Mouse (Mus musculus): Measurements from ENCODE around the gene Sgpl1. TPM values are rescaled to one million over a fixed set of nuclear protein-coding genes. Genes with fewer than 3 reads are reported as not detected.
A peak's percentile ranks its signal among the peaks of the same experiment; 100 is the strongest.

The Sgpl1 gene
- polyA plus RNA-seq, 1 experiment from 2014 or later: 89.3 TPM

DNA sequence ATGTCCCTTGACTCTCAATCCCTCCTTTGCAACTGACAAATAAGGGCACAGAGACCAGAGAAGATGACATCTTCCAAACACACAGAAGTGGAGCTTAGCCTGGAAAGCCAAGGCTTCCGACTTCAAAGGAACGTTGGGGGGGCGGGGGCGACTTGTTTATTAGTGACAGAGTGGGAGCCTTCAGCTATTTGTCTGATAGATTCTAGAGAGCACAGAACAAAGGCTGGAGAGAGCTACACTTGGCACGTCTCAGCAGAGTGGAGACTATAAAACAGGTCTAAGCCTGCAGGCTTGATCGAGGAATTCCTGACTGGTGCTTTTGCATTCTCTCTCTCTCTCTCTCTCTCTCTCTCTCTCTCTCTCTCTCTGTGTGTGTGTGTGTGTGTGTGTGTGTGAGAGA lies 3.1 kb upstream of the Sgpl1 start:
- peaks cover 9% of the 10 kb centered on the region for H3K4me1 ChIP-seq
- no peaks in the 10 kb centered on the region for H3K27me3 ChIP-seq
- no peaks in the 10 kb centered on the region for H3K36me3 ChIP-seq
- no peaks in the 10 kb centered on the region for H3K9me3 ChIP-seq
- H3K4me3 ChIP-seq: no peak overlapping the region
- H3K9ac ChIP-seq: no peak overlapping the region
- H3K27ac ChIP-seq: no peak overlapping the region
- 8% methylated on average over 6 of the region's 6 CpGs for WGBS
- no peak overlapping the region for H3K4me2 ChIP-seq (replicated peaks)
- no peak for ATAC-seq (ENCODE audit: low FRiP score, low read depth)

DNA sequence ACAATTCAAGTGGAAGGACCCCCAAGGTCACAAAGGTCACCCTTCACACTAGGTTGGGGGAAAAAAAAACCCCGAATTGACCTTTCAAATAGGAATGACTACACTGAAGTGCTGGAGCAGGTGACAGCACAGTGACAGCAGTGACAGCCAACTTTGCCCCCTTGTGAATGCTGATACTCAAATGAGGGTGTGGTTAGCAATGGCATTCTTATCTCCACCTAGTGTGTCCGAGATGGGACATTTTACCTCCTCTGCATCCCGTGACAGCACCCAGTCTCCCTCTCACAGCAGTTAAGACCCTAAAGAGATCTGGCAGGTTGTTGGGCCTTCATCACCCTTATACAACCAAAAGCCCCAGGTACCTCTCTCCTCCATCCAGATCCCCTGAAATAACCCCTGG lies 2.0 kb upstream of the Sgpl1 start:
- Histone ChIP-seq H3K36me3 (no peaks in the 10 kb centered on the region), H3K27ac (no peak overlapping the region), H3K9ac (no peak overlapping the region), H3K27me3 (no peaks in the 10 kb centered on the region), H3K4me3 (no peak overlapping the region), H3K9me3 (no peaks in the 10 kb centered on the region), H3K4me1 (peaks cover 15% of the 10 kb centered on the region), H3K4me2 (replicated peaks) (no peak overlapping the region)
- no peak for ATAC-seq (ENCODE audit: low FRiP score, low read depth)
- WGBS: 76% methylated on average over 3 of the region's 3 CpGs

DNA sequence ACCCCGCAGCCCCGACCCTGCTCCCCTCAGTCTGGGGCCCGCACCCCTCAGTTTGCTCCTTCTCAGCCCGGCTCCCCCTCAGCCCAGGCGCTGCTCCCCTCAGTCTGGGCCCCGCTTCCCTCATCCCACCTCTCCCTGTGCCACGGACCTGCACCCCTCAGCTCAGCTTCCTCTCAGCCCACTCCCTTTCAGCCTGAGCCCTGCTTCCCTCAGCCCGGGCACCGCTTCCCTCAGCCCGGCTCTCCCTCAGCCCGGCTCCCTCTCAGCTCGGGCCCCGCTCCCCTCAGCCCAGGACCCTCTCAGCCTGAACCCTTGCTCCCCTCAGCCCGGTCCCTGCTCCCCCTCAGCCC lies 721 bp downstream of the Sgpl1 start:
- WGBS: under 1% methylated on average over 14 of the region's 14 CpGs
- no peaks in the 10 kb centered on the region for H3K9me3 ChIP-seq
- peaks cover 15% of the 10 kb centered on the region for H3K4me1 ChIP-seq
- peak overlapping the region; percentile 95 for H3K9ac ChIP-seq
- no peaks in the 10 kb centered on the region for H3K27me3 ChIP-seq
- H3K36me3 ChIP-seq: 0 out of 2 replicates have a peak, but pooled peaks cover 3% of the 10 kb centered on the region
- peak; percentile 57 for ATAC-seq (ENCODE audit: low FRiP score, low read depth)
- peak overlapping the region; percentile 89 for H3K4me2 ChIP-seq (replicated peaks)
- H3K27ac ChIP-seq: peak overlapping the region; percentile 98
- peak overlapping the region; percentile 91 for H3K4me3 ChIP-seq

DNA sequence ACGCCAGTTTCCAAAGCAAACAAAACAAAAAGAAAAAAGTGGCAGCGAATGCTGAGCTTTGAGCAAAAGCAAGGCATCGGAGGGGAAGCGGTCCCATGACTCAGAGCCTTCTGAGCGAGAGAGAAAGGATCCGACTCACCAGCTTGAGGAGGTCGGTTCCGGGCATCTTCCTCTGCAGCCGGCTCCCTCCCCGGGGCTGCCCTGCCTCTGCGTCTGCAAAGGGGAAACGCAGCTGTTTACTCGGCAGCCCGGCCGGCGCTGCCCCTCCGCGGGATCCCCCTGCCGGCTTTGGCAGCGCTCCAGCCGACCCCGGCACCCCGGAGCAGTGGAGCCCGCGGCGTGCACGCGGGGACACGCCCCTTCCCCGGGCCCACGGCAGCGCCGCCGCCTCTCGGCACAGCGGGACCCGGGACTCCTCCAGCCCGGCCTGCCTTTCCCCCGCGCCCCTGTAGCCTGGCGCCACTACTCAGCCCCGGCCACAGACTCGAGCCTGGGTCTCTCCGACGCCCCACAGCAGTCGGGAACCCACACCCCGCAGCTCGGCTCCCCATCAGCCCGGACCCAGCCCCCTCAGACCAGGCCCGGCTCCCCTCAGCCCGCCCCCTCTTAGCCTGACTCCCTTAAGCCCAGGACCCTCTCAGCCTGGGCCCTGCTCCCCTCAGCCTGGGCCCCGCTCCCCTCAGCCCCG lies 1.2 kb downstream of the Sgpl1 start:
- 1% methylated on average over 51 of the region's 53 CpGs for WGBS
- Histone ChIP-seq H3K4me1 (peaks cover 15% of the 10 kb centered on the region), H3K27me3 (no peaks in the 10 kb centered on the region), H3K9me3 (no peaks in the 10 kb centered on the region), H3K9ac (peak overlapping the region; percentile 95), H3K4me2 (replicated peaks) (peak overlapping the region; percentile 89), H3K4me3 (peak overlapping the region; percentile 91), H3K27ac (peak overlapping the region; percentile 98), H3K36me3 (0 out of 2 replicates have a peak, but pooled peaks cover 3% of the 10 kb centered on the region)
- peak; percentile 52 for ATAC-seq (ENCODE audit: low FRiP score, low read depth)

DNA sequence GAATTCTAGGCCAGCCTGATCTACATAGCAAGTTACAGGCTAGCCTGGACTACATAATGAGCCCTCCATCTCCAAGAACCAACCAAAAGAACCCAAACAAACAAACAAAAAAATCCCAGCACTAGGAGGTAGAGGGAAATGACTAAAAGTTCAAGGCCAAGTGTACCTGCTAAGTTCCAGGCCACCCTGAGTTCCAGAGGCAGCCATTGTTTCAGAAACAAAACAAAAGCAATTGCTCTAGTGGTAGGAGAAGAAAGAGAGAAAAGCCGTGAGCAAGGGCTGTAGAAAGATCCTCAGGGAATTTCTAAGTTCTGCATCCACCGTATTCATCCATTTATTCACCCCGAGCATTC lies 1.8 kb downstream of the Sgpl1 start:
- Histone ChIP-seq H3K9me3 (no peaks in the 10 kb centered on the region), H3K4me3 (peak overlapping the region; percentile 91), H3K27ac (peak overlapping the region; percentile 98), H3K4me2 (replicated peaks) (peak overlapping the region; percentile 89), H3K27me3 (no peaks in the 10 kb centered on the region), H3K4me1 (peaks cover 12% of the 10 kb centered on the region), H3K36me3 (0 out of 2 replicates have a peak, but pooled peaks cover 3% of the 10 kb centered on the region), H3K9ac (peak overlapping the region; percentile 95)
- 0% methylated on average over 3 of the region's 3 CpGs for WGBS
- no peak for ATAC-seq (ENCODE audit: low FRiP score, low read depth)

DNA sequence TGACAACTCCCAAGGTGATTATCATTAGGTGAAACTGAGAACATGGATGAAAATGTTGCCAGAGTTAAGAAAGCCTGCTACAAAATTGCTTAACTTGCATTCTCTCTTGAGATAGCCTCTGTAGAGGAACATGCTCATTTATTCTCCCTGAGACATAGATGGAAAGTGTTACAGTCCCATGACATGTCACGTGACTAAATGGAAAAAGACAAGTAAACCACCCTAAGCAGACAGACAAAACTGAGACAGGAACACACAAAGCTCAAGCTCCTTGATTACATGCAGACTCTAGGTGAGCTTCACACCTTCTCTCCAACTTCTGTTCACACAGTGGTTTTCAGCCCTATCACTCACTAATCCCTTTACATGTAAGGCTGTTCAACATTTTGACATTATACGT lies 4.2 kb downstream of the Sgpl1 start:
- ATAC-seq (ENCODE audit: low FRiP score, low read depth): no peak
- 91% methylated on average over 2 of the region's 2 CpGs for WGBS

DNA sequence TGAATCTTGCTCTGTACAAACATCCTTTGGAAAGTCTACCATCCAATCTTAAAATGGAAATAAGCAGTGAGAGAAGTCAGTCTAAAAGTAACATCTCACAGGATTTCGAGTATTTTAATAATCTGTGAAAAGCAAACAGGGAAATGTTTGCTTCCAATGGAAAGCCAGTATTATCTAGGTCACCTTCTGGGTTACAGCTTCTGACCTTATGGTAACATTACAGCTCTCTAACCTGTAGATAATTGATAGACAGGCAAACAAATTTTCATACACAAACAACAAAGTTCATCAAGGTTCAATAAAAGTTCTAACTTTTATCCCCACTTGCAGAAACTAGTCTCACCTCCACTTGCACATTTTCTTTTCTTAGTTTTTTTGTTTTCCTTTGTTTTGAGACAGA lies 9.9 kb downstream of the Sgpl1 start:
- H3K27me3 ChIP-seq: no peaks in the 10 kb centered on the region
- H3K4me3 ChIP-seq: no peak overlapping the region
- no peak overlapping the region for H3K4me2 ChIP-seq (replicated peaks)
- no peak overlapping the region for H3K27ac ChIP-seq
- peaks cover 24% of the 10 kb centered on the region for H3K36me3 ChIP-seq
- no peaks in the 10 kb centered on the region for H3K4me1 ChIP-seq
- 79% methylated on average over 1 of the region's 1 CpGs for WGBS
- no peak overlapping the region for H3K9ac ChIP-seq
- no peak for ATAC-seq (ENCODE audit: low FRiP score, low read depth)
- H3K9me3 ChIP-seq: no peaks in the 10 kb centered on the region

More for the DNA sequence above, 4.2 kb downstream of the Sgpl1 start:
- no peak overlapping the region for H3K4me3 ChIP-seq
- no peak overlapping the region for H3K4me2 ChIP-seq (replicated peaks)
- H3K4me1 ChIP-seq: peaks cover 9% of the 10 kb centered on the region
- H3K36me3 ChIP-seq: peaks cover 12% of the 10 kb centered on the region
- no peaks in the 10 kb centered on the region for H3K9me3 ChIP-seq
- H3K27me3 ChIP-seq: no peaks in the 10 kb centered on the region
- H3K9ac ChIP-seq: no peak overlapping the region
- H3K27ac ChIP-seq: no peak overlapping the region

DNA sequence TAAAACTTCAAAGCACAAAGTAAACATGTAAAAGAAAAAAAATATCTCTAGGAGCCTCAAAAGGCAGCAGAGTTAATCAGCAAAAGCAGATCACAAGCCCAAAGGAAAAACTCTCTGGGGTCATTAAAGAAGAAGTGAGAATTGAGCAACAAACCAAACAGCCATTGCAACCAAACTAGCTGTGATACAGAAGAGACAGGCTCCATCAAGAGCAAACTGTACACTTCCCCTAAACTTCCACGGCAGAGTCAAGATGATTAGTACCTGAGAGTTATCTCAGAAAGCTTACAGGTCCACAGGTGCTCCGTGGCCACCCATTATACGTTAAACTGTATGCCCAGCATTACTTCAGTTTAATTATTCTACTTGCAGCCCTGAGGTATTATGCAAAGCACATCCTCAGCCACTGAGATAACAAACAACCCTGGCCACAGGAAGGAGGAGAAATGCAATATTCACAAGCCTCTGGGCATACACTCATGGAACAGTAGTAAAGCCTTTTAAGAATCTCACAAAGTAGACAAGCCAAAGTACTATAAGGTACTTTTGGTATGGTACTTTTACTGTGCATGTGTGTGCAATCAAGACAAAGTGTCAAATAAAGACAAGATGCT lies 12.2 kb downstream of the Sgpl1 start:
- ATAC-seq (ENCODE audit: low FRiP score, low read depth): no peak
- WGBS: 55% methylated on average over 3 of the region's 3 CpGs
- H3K9me3 ChIP-seq: no peaks in the 10 kb centered on the region

DNA sequence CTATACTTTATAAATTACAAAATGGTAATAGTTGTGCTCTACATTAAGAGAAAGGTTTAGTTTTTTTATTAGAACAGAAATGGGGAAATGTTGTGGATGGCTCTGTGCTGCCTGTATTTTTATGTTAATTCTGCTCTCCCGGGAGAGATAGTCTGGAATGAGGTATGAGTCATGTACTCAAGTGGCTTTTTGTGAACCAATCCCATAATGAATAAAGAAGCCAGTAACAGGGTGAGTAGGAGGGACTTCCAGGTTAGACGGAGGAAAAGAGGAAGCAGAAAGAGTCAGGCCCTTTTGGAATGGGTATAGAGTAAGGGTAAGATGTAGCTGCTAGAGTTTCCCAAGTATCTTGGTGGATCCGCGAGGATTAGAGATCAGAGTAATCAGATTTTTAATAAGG lies 13.5 kb downstream of the Sgpl1 start:
- H3K9ac ChIP-seq: no peak overlapping the region
- no peaks in the 10 kb centered on the region for H3K9me3 ChIP-seq
- 81% methylated on average over 4 of the region's 4 CpGs for whole genome bisulfite sequencing
- H3K27me3 ChIP-seq: no peaks in the 10 kb centered on the region
- peaks cover 29% of the 10 kb centered on the region for H3K36me3 ChIP-seq
- H3K27ac ChIP-seq: no peak overlapping the region
- H3K4me2 ChIP-seq (replicated peaks): no peak overlapping the region
- H3K4me1 ChIP-seq: no peaks in the 10 kb centered on the region
- H3K4me3 ChIP-seq: no peak overlapping the region
- ATAC-seq (ENCODE audit: low FRiP score, low read depth): no peak

More for the DNA sequence above, 12.2 kb downstream of the Sgpl1 start:
- Histone ChIP-seq H3K9ac (no peak overlapping the region), H3K4me1 (no peaks in the 10 kb centered on the region), H3K27me3 (no peaks in the 10 kb centered on the region), H3K27ac (no peak overlapping the region), H3K4me3 (no peak overlapping the region), H3K36me3 (peaks cover 32% of the 10 kb centered on the region), H3K4me2 (replicated peaks) (no peak overlapping the region)

DNA sequence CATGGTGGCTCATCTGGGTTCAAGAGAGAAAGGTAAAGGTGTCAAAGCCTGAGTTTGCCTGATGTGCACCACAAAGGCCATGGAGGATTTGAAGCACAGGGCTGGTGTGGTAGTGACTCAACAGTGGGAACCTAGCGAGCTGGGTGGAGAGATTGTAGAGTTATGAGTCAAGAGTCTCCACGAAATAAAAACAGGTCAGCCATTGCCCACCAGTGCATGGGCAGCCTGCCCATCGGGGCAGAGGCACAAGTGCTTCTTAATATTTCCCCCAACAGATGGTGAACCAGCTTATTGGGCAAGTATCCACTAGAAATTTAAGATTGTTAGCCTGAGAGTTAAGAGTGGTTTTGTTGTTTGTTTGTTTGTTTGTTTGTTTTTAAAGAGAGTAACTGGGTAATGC lies 16.5 kb downstream of the Sgpl1 start:
- H3K4me3 ChIP-seq: no peak overlapping the region
- no peak overlapping the region for H3K27ac ChIP-seq
- H3K9ac ChIP-seq: no peak overlapping the region
- no peak for ATAC-seq (ENCODE audit: low FRiP score, low read depth)
- no peaks in the 10 kb centered on the region for H3K27me3 ChIP-seq
- 70% methylated on average over 3 of the region's 3 CpGs for WGBS
- H3K9me3 ChIP-seq: no peaks in the 10 kb centered on the region
- no peak overlapping the region for H3K4me2 ChIP-seq (replicated peaks)
- H3K36me3 ChIP-seq: peaks cover 32% of the 10 kb centered on the region
- H3K4me1 ChIP-seq: no peaks in the 10 kb centered on the region

DNA sequence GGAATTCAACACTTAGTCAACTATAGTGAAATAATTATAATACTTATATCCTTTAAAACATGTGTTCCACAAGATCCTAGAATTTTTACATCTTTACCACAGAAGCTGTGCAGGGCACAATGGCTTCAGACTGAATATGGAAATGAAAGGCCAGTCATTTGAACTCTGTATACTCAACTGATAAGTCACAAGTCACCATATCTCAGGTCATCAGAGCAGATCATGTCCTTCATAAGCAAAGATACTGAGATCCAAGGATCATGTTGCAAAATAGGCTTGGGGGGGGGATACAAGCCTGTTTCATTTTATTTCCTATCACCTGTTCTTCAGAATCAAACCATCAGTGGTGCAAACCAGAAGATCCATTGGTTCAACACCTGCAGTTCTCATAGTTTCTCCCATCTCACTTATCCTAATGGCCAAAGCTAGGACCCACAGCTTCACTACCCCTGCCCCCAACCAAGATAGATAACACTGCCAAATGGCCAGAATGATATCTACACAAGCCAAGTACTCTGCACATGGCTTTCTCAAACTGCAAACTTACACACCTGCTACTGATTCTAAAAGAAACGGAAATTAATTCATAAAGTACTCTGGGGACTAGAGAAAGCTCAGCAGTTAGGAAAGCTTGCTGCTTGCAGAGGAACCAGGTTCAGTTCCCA lies 18.7 kb downstream of the Sgpl1 start:
- Histone ChIP-seq H3K9me3 (no peaks in the 10 kb centered on the region), H3K36me3 (peaks cover 27% of the 10 kb centered on the region), H3K27ac (no peak overlapping the region), H3K27me3 (no peaks in the 10 kb centered on the region), H3K9ac (no peak overlapping the region), H3K4me3 (no peak overlapping the region), H3K4me2 (replicated peaks) (no peak overlapping the region), H3K4me1 (no peaks in the 10 kb centered on the region)
- WGBS: 76% methylated on average over 1 of the region's 1 CpGs
- ATAC-seq (ENCODE audit: low FRiP score, low read depth): no peak

DNA sequence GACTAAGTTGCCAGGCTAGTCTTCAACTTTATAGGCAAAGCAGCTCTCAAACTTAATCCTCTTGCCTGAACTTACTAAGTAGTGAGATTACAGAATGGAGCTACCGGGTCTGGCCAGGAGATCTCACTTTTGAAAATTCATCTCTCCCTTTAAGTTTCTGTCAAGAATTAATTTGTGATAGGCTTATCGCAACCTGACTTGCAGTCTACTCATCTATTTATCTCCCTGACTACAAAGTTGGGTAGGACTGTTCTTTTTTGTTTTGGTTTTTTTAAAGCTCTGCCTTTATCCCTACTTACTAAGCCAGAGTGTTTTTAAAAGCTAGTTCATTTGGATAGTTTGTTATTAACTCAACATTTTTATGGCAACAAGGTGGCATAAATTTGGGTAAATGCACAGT lies 23.0 kb downstream of the Sgpl1 start:
- 93% methylated on average over 2 of the region's 2 CpGs for WGBS
- no peak for ATAC-seq (ENCODE audit: low FRiP score, low read depth)
- Histone ChIP-seq H3K36me3 (peaks cover 29% of the 10 kb centered on the region), H3K4me2 (replicated peaks) (no peak overlapping the region), H3K4me3 (no peak overlapping the region), H3K4me1 (no peaks in the 10 kb centered on the region), H3K27ac (no peak overlapping the region), H3K27me3 (no peaks in the 10 kb centered on the region), H3K9me3 (no peaks in the 10 kb centered on the region), H3K9ac (no peak overlapping the region)
